Mouse (Mus musculus) embryonic facial prominence, embryonic 14.5 days (tissue): Measurements from ENCODE around the gene Ufc1. TPM values are rescaled to one million over a fixed set of nuclear protein-coding genes. Genes with fewer than 3 reads are reported as not detected.
"Not testable (repeated sequence)": the region's sequence is repeated elsewhere in the genome, so short reads cannot be mapped to it uniquely, and the experiment has no call there.

ENCODE experiments used
- ATAC-seq: fragments of 200-750 bp; cut with Nextera tagmentation; 2 replicates; pipeline ENCODE4 v1.8.0; 2017; ENCODE audit warnings: low read depth, moderate number of reproducible peaks, moderate TSS enrichment
- DNase-seq: peaks from one replicate; pipeline ENCODE4 v3.0.0-alpha.2; 2015; ENCODE audit warnings: low spot score
- H3K27ac ChIP-seq: fragments of 300-500 bp; sonication (generic); replicated peaks from 2 replicates; pipeline ENCODE4 v1.5.1; 2014; ENCODE audit warnings: low read depth, mild to moderate bottlenecking, low read length, moderate library complexity
- H3K27me3 ChIP-seq: fragments of 300-500 bp; sonication (generic); replicated peaks from 2 replicates; pipeline ENCODE4 v1.6.1; 2014; ENCODE audit warnings: low read length; ENCODE audit not compliant: control insufficient read depth, insufficient read depth
- H3K36me3 ChIP-seq: fragments of 300-500 bp; sonication (generic); 2 replicates; pipeline ENCODE4 v1.6.1; 2014; ENCODE audit warnings: low read length, mixed read lengths; ENCODE audit not compliant: control insufficient read depth, insufficient read depth
- H3K4me1 ChIP-seq: fragments of 300-500 bp; sonication (generic); 2 replicates; pipeline ENCODE4 v1.6.1; 2014; ENCODE audit warnings: antibody characterized with exemption, low read length; ENCODE audit not compliant: control insufficient read depth, insufficient read depth
- H3K4me2 ChIP-seq: fragments of 300-500 bp; sonication (generic); 2 replicates; pipeline ENCODE4 v1.6.1; 2014; ENCODE audit warnings: low read depth, mild to moderate bottlenecking, low read length, moderate library complexity, mixed read lengths
- H3K4me3 ChIP-seq: fragments of 300-500 bp; sonication (generic); 2 replicates; pipeline ENCODE4 v1.5.1; 2014; ENCODE audit warnings: low read depth, mild to moderate bottlenecking, low read length
- H3K9ac ChIP-seq: fragments of 300-500 bp; sonication (generic); 2 replicates; pipeline ENCODE4 v1.6.1; 2014; ENCODE audit warnings: low read depth, mild to moderate bottlenecking, low read length, moderate library complexity, mixed read lengths
- H3K9me3 ChIP-seq: fragments of 300-500 bp; sonication (generic); 2 replicates; pipeline ENCODE4 v1.6.1; 2016; ENCODE audit warnings: low read length; ENCODE audit not compliant: control insufficient read depth
- WGBS: fragments of 180-500 bp; shearing (Covaris S2); extraction: QIAGEN DNeasy Blood & Tissue Kit; methylation state at CpG from one replicate; pipeline ENCODE4 v1.1.7; 2014; 5-methylcytosine and 5-hydroxymethylcytosine counted together
- polyA plus RNA-seq: library from polyadenylated mRNA; unstranded; fragments of >200 nt; fragmentation: Nextera tagmentation; extraction: Ambion mirVana; gene quantifications from 2 replicates; pipeline ENCODE4 v1.2.1, GENCODE M21; 2014

The Ufc1 gene
- polyA plus RNA-seq, 1 experiment from 2014 or later: 110 TPM

- H3K36me3 ChIP-seq: peaks cover 26% of the 10 kb centered on the region
- H3K9me3 ChIP-seq: no peaks in the 10 kb centered on the region
- peaks cover 50% of the 10 kb centered on the region for H3K4me1 ChIP-seq
- 0 out of 2 replicates have a peak overlapping the region, but pooled peaks have one; percentile 8 for H3K4me2 ChIP-seq
- H3K4me3 ChIP-seq: no peak overlapping the region
- no peaks in the 10 kb centered on the region for H3K27me3 ChIP-seq
- WGBS: 32% methylated on average over 2 of the region's 3 CpGs
- DNase-seq (no peak), ATAC-seq (no peak)
- no peak overlapping the region for H3K9ac ChIP-seq
- peak overlapping the region; percentile 93 for H3K27ac ChIP-seq
Measured at GRCm38 (mm10) chr1:171248386-171249226, 46.2 kb downstream of the Ufc1 start.

- peaks cover 28% of the 10 kb centered on the region for H3K36me3 ChIP-seq
- peaks cover 50% of the 10 kb centered on the region for H3K4me1 ChIP-seq
- peak overlapping the region; percentile 93 for H3K27ac ChIP-seq
- H3K4me3 ChIP-seq: peak overlapping the region; percentile 77; the same call in 1 of the 2 replicates
- no peaks in the 10 kb centered on the region for H3K9me3 ChIP-seq
- DNase-seq (peak; percentile 35), ATAC-seq (no peak)
- H3K9ac ChIP-seq: peak overlapping the region; percentile 62; the same call in 1 of the 2 replicates
- H3K27me3 ChIP-seq: no peaks in the 10 kb centered on the region
- 18% methylated on average over 4 of the region's 4 CpGs for WGBS
- H3K4me2 ChIP-seq: peak overlapping the region; percentile 63
Measured at GRCm38 (mm10) chr1:171247916-171248315, 46.9 kb downstream of the Ufc1 start.

DNA sequence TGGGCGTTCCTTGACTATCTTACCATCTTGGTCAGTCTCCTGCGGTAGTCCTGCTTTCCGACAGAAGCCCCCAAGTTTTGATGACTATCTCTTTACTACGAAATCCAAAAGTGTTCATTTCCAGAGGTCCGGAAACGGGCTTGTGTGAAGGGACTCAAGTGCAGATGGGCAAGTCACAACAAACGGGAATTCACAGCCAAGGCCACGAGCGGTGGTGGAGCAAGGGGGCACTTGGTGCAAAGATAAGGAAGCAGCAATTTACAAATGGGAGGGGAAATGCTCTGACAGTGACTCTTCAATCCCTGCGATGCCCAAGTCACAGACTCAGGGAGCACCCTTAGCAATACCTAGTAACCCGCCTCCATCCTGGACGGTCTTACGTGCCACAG is 47.4 kb downstream of the Ufc1 start:
- H3K27ac ChIP-seq: peak overlapping the region; percentile 93
- H3K36me3 ChIP-seq: peaks cover 30% of the 10 kb centered on the region
- ATAC-seq (no peak), DNase-seq (no peak)
- H3K4me2 ChIP-seq: peak overlapping the region; percentile 63
- H3K27me3 ChIP-seq: no peaks in the 10 kb centered on the region
- peaks cover 46% of the 10 kb centered on the region for H3K4me1 ChIP-seq
- WGBS: 8% methylated on average over 13 of the region's 13 CpGs
- H3K9me3 ChIP-seq: no peaks in the 10 kb centered on the region
- peak overlapping the region; percentile 62 for H3K9ac ChIP-seq
- H3K4me3 ChIP-seq: peak overlapping the region; percentile 77

DNA sequence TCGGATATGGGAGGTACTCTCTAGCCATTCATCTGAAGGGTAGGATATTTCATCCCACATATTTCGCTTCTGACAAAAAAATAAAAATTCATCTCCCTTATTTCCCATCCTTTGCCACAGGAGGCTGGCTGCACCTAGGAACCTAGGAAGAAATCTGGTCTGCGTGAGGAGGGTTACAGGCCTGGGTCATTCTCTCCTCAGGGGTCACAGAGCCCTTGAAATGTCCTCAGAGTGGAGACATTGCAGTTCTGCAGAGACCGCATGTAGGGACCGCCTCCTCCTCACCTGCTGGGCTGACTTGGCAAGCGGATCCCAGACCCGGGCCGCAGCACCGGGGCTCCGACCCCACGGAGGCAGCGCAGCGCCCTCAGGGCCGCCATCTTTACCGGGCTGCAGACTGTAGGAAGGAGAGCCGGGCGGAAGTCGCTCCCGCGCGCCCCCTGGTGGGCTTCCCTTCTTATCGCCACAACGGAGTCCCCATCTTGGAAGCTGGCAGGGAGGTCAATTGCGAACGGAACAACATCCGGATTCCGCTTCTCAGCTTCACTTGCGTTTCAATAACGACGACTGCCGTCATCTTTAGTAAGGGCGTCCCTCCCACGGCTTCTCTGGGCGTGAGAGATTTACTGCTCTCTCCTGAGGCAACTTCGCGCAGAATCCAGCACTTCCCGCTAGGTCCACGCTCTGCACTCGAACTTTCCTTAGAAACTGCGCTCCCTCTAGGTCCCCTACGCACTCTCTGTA is 47.9 kb downstream of the Ufc1 start:
- ATAC-seq: peak; percentile 93

DNA sequence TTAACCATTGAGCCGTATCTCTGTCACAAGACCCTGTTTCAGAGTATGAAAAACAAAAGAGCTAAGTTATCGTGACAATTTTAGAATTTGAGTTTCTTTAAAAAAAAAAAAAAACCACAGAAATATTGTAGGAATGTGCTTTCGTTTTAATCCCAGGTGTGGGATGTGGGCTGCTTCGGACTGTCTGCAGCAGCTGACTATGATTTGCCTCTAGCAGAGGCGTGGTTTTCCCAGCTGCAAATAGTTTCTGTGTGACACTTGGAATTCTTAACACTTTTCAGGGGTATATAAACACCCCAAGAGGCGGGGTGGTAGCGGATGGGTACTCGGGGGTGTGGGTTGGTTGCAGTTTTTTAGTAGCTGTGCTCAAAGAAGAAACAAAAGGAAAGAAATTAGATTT is 49.5 kb downstream of the Ufc1 start:
- H3K27me3 ChIP-seq: no peaks in the 10 kb centered on the region
- DNase-seq (no peak), ATAC-seq (no peak)
- H3K36me3 ChIP-seq: peaks cover 51% of the 10 kb centered on the region
- H3K4me3 ChIP-seq: no peak overlapping the region; the same call in 1 of the 2 replicates
- no peak overlapping the region; the same call in 1 of the 2 replicates for H3K27ac ChIP-seq
- no peak overlapping the region for H3K4me2 ChIP-seq
- H3K9ac ChIP-seq: no peak overlapping the region; the same call in 1 of the 2 replicates
- H3K9me3 ChIP-seq: no peaks in the 10 kb centered on the region
- H3K4me1 ChIP-seq: peaks cover 27% of the 10 kb centered on the region
- WGBS: 60% methylated on average over 8 of the region's 8 CpGs

More for the DNA sequence above, 47.9 kb downstream of the Ufc1 start:
- peak overlapping the region; percentile 64 for H3K4me2 ChIP-seq
- peak; percentile 100 for DNase-seq
- H3K4me3 ChIP-seq: peak overlapping the region; percentile 77
- H3K36me3 ChIP-seq: peaks cover 36% of the 10 kb centered on the region
- no peaks in the 10 kb centered on the region for H3K27me3 ChIP-seq
- H3K27ac ChIP-seq: peak overlapping the region; percentile 93
- H3K9me3 ChIP-seq: no peaks in the 10 kb centered on the region
- peak overlapping the region; percentile 88 for H3K9ac ChIP-seq
- under 1% methylated on average over 41 of the region's 41 CpGs for WGBS
- peaks cover 42% of the 10 kb centered on the region for H3K4me1 ChIP-seq

DNA sequence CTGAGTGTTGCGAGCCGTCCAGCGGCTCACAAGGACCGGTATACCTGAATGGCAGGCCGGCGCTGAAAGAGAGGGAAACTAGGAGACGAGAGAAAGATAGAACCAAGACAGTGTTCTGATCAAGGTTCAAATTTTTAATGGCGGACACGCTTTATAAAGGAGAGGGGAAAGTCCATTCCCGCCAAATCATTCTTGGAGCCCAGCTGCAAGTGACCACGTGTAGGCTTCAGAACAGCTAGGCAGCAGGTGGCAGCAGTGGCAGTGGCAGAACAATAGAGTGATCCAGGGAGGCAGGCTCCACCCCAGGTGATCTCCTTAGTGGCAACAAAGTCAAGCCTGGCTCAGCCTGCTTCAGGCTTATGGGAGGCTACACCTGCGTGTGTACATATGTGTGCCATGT is 52.9 kb downstream of the Ufc1 start:
- H3K9me3 ChIP-seq, H3K4me3 ChIP-seq, DNase-seq, H3K4me1 ChIP-seq, H3K9ac ChIP-seq, H3K27me3 ChIP-seq, H3K4me2 ChIP-seq, H3K27ac ChIP-seq, ATAC-seq: not testable (repeated sequence)
- WGBS: 88% methylated on average over 12 of the region's 12 CpGs
- peaks cover 85% of the 10 kb centered on the region for H3K36me3 ChIP-seq

DNA sequence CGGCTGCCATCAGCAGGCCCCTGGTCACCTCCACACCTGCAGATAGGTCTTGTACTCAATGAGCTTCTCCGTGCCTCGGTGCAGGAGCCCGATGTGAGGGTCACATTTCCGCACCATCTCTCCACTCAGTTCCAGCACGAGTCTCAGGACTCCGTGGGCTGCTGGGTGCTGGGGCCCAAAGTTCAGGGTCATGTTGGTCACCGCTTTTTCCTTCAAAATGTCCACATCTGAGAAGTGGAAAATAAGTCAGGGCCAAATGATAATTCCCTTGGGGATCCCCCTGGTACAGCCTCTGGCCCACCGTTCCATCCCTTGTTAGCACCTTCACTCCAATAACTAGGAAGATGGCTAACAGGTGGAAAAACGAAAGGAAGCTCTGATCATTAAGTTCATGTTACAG is 53.9 kb downstream of the Ufc1 start:
- Histone ChIP-seq H3K9me3 (no peaks in the 10 kb centered on the region), H3K9ac (no peak overlapping the region), H3K27ac (no peak overlapping the region), H3K36me3 (peaks cover 95% of the 10 kb centered on the region), H3K4me2 (no peak overlapping the region), H3K27me3 (no peaks in the 10 kb centered on the region), H3K4me3 (no peak overlapping the region), H3K4me1 (peaks cover 3% of the 10 kb centered on the region)
- no peak for DNase-seq
- ATAC-seq: no peak
- 89% methylated on average over 10 of the region's 10 CpGs for WGBS

GRCm38 (mm10) chr1:171239992-171240744 is 54.7 kb downstream of the Ufc1 start:
- Histone ChIP-seq H3K4me3 (no peak overlapping the region), H3K9ac (no peak overlapping the region), H3K9me3 (no peaks in the 10 kb centered on the region), H3K27me3 (no peaks in the 10 kb centered on the region), H3K36me3 (peaks cover 97% of the 10 kb centered on the region), H3K27ac (no peak overlapping the region), H3K4me1 (no peaks in the 10 kb centered on the region), H3K4me2 (no peak overlapping the region)
- DNase-seq (no peak), ATAC-seq (no peak)
- WGBS: 72% methylated on average over 15 of the region's 15 CpGs
